Mouse (Mus musculus) adrenal gland, adult (tissue): ENCODE results near the gene Ndrg3.
"Not testable (repeated sequence)": the region's sequence is repeated elsewhere in the genome, so short reads cannot be mapped to it uniquely, and the experiment has no call there.

ENCODE experiments used
- DNase-seq, 2 experiments: peaks; one replicate each; pipeline ENCODE4 v3.0.0; 2022 to 2023; ENCODE audit warnings: low spot score in 1 of 2; ENCODE audit not compliant: inconsistent age in 2 of 2

Gene Ndrg3

DNA sequence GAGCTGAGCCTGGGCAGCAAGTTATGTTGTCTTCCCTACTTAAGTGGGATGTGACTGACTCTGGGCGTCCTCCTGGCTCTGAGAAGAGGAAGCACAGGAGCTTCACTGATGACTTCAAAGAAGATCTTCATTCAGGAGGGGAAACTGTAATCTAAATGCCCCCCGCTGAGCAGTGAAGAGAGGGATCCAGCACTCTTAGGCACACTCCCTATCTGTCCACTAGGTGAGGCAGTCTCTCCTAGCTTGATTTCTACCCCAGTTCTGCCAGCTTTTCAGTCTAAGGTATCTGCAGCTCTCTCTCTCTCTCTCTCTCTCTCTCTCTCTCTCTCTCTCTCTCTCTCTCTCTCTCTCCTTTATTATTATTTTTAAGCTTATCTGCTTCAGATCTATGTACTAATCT, 88.5 kb downstream of the Ndrg3 start:
- DNase-seq: no peak

- not testable (repeated sequence) for DNase-seq
These were observed 89.4 kb downstream of the Ndrg3 start for GRCm38 (mm10) chr2:156902411-156902810.

DNA sequence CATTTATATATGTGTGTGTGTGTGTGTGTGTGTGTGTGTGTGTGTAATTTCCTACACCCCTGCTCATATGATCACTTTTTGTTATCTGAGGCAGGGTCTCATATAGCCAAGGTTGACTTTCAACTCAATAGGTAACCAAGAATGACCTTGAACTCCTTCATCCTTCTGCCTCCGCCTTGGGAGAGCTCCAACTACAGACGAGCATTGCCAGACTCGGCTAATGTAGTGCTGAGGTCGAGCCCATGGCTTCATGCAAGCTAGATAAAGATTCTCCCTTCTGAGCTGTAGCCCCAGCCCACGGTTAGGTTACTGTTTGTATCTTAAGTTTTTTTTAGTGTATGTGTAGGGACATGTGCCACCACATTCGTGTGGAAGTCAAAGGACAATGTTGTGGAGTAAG, 90.0 kb downstream of the Ndrg3 start:
- no peak for DNase-seq

DNA sequence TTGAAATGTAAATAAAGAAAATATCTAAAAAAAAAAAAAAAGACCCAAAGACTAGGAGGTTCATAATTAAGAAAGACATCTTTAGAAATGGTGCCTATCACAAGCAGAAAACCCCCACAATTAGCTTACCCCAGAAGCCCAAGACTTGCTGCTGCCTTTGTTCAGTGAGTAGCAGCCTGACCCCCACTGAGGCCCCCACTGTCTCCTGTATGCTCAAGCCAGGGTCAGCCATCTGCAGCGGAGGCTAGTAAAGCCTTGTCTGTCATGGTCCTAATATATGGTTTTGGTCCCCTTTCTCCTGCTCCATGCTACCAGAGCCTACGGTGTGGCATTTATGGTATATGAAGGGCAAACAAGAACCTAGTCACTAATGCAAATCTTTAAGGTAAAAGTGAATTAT, 90.5 kb downstream of the Ndrg3 start:
- no peak for DNase-seq

GRCm38 (mm10) chr2:156899184-156899583, 92.7 kb downstream of the Ndrg3 start:
- DNase-seq: no peak

DNA sequence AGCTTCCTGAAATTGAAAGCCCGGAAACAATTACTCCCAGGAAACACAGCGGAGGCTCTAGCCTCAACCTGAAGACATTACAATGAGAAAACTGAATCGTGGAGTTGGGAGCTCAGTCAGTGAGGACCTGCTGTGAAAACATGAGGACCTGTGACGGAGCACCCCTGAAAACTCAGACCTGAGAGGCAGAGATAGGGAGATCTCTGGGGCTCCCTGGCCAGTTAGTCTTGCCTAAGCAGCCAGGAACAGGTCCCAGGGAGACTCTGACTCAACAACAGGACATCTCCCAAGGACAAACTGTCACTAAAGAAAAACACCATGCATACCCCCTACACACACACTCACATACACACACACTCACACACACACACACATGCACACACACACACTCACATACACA, 93.5 kb downstream of the Ndrg3 start:
- DNase-seq: no peak

DNA sequence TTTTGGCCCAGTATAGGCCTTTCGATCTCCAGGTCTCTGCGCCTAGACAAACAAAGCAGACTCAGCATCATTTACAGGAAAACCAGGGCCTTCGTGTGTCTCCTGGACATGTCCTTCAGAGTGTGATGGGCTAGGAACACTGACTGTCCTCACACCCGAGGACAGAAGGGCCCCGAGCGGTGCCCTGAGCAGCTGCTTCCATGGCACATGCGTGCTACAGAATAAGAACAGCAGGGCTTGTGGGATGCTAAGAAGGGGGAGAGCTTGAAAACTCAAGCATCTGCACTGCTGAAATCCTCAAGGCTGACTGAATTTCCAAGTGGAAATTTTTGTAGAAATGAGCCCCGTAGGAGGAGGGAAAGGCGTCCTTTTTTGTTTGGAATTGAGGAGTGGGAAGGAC, 94.8 kb downstream of the Ndrg3 start:
- DNase-seq: no peak

- DNase-seq: no peak
These were observed 95.4 kb downstream of the Ndrg3 start for GRCm38 (mm10) chr2:156896384-156896914.

DNA sequence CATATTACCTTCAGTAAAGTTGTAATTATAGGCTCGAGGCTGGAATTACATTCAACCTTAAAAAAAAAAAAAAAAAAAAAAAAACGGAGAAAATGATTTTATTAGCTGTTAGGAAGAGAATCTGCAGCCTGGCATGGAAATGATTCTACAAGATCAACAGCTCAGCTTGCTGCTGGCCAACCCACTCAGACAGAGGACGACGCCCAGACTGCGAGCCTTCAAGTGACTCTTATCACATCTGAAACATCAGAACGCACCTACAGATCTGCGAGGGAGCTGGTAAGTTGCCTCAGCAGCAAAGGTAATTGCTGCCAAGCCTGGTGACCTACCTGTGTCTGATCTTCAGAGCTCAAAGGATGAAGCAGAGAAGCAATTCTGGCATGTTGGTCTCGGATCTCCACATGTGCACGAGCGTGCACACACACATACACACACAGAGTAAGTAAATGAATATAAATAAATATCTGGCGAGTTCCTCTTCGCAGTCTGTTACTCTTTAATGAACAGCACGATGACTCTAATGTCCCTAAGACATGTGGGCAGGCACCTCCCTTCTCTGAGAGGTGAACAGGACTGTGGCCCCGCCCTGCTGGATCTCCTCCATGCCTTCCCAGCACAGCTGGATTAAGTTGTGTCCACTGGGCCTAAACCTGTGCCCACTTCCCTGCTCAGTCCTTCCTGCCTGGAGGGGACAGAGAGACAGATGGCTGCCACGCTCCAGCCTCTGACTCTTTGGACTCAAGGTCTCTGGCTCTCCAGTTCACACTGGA, 97.2 kb downstream of the Ndrg3 start:
- no peak for DNase-seq

GRCm38 (mm10) chr2:156892821-156893220, 99.0 kb downstream of the Ndrg3 start:
- DNase-seq: no peak

DNA sequence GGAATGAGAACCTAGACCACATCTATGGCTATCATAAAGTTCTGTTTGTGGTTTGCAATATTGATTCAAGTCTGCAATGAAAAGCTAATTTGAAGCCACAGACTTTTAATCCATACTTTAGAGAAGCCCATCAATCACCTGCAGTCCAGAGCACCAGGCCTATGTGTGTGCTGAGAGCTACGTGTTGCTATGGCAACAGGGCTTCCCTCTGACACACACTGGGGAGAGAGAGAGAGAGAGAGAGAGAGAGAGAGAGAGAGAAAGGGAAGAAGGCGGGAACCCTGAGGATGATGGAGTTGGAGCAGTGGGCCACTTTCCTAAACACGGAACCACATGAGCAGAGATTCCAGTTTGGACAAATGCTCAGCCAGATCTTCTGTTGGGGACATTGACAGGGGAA, 99.6 kb downstream of the Ndrg3 start:
- DNase-seq: no peak

DNA sequence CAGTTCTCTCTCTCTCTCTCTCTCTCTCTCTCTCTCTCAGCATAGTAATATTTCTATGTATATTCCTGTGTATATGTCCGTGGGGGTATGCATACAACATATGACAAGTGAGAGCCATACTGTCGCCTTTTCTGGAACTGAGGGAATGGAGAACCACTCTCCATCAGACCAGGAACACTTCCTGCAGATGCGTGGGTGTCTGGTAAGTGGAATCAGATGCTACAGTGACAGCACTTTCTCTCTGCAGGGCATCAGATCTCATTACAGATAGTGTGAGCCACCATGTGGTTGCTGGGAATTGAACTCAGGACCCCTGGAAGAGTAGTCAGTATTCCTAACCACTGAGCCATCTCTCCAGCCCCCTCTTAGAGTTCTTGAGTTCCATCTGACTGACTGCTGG, 103.4 kb downstream of the Ndrg3 start:
- DNase-seq: no peak

DNA sequence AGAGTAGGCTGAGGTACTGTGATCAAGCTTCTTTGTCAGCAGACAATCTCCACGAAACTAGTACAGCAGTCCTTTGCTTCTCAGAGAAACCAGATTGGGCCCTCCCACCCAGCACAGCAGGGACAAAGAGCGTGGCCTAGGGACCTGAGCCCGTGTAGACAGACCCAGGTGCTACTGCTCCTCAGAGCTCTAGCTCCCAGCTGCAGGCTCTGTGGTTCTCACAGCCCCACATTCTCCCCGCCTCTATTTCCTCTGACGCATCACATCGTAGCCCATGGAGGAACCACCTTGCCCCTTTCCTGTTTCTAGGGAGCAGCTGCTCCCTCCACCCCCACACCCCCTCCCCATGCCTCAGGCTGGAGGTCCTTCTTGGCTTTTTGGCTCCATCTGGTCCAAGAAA, 104.8 kb downstream of the Ndrg3 start, which contains the start of gene Sla2:
TSS of gene Sla2 (minus strand) at position 176 of the 400 bp plus-strand sequence.
- DNase-seq: no peak

DNA sequence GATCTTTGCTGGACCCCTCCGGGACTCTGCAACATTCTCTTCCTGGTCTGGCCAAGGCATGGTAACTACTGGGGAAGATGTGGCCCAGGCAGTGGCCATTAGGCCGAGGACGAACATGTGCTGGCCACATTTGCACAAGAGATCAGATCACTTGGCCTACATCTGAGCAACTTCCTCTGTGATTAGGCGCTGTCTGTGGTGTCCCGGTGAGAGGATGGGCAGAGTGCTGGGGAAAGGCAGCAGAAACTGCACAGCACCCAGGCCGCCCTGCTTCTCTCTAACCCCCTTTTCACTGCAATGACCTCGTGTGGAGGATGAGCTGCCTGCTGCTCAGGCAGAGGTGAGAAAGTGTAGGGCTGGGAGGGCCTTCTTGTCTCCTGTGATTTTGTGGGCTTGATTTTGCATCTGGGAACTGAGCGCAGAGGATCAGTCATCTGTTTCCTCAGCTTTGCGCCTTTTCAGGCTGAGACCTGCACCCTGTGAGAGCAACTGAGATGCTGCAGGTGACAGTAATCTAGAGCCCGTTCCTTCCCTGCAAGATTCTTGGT, 105.7 kb downstream of the Ndrg3 start:
- no peak for DNase-seq

DNA sequence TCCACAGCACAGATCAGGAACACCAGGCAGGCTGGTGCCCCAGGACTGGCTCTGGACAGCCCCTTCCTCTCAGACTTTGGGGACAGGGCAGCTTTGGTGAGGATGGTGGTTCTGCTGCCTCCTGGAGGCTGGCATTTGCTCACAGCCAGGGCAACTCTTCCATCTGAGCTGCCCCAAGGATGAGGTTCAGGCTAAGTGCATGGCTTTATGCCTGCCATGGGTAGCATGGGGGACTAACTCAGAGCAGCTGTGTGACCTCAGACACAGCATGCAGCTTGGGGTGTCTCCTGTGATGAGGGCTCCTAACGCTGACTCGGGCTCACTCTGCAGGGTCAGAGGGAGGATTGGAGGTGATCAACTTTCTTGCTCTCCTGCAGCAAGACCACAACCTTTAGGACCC, 106.2 kb downstream of the Ndrg3 start:
- DNase-seq: not testable (repeated sequence)

DNA sequence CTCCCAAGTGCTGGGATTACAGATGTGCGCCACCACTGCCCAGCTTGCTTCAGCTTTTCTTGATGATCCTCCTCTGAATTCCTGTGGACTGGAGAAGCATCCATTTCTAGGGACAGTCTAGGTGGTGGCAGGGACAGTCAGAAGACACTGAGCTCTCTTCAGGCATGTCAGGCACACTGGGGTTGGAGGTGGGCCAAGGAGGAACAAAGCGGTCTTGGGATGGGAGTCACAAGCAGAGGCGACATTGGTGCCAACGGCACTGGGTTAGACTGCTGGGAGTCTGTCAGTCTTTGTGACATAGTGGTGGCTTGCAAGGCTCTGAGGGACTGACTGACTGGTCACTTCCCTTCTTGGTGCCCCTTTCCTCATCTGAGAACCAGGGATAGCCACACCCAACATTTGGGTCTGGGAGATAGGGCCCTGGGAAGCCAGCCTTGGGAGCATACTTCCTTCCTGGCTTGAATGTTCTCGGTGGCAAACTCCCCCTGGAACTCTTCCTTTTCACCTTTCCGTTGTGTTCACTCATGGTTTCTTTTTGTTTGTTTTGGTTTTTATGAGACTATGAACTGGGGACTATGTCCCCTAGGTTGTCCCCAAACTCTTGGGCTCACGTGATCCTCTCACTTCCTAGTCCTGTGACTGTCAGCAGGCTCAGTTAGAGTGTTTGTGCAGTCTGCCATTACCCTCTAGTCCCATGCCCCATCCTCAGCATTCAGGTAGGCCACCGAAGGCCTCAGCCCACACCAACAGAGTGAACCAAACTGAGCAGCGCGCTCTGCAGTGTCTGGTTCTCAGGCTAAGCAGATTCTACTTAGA, 107.3 kb downstream of the Ndrg3 start:
- DNase-seq: no peak

- no peak for DNase-seq
These were observed 109.3 kb downstream of the Ndrg3 start for GRCm38 (mm10) chr2:156882431-156883001.

- DNase-seq: peak; percentile 35 to 78
These were observed 112.3 kb downstream of the Ndrg3 start for GRCm38 (mm10) chr2:156879541-156879940.

DNA sequence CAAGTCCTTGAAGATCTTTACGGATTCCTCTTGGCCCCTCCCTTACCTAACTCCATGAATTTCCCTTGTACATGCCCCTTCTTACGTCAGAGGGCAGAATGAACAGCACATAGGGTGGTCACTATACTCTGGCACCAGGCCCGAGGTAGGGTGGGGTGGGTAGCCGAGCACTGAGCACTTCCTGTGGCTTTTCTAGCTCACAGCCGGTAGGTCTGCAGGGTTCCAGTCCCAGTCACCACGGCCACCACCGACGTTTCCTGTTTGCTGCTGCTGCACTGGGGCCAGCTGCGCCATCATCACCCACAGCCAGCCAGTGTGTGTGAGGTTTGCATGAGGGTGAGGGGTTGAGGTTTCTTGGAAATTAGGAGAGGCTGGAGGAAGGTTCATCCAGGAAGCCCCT, 114.1 kb downstream of the Ndrg3 start:
- no peak for DNase-seq
